Mouse (Mus musculus) adrenal gland, postnatal 36 days (tissue): ENCODE measurements at regions not wholly inside any gene's neighbourhood (a gene's known extent, or its start where the extent isn't known, plus 50 kb on each side); places are given as distances from the start of the nearest gene placed in this dataset.
"Not testable (repeated sequence)": the region's sequence is repeated elsewhere in the genome, so short reads cannot be mapped to it uniquely, and the experiment has no call there.

Experiments
- DNase-seq, 2 experiments: peaks; one replicate each; pipeline ENCODE4 v3.0.0; 2021; ENCODE audit warnings: mixed read lengths in 1 of 2

DNA sequence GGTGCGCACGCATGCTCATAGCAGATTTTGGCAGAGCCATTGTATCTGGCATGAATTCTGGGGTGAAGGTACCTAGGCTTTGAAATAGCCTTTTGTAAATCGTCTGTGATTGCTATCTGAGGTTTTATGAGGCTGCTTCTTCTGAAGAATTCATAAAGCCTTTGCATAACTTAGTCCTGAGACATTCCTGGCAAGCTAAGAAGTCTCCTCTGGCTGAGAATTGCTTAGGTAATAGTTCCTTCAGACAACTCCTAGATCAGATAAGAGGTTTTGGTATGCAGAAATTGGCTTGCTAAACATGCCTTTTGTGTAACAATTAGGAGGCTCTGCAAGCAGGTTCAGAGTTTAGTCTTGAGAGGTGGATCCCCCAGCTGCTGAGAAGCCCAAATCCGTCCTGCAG is 82.7 kb downstream of the Pmp22 start:
- no peak for DNase-seq

GRCm38 (mm10) chr11:63213043-63213442 is 84.3 kb downstream of the Pmp22 start:
- peak; percentile 81 to 86 for DNase-seq

DNA sequence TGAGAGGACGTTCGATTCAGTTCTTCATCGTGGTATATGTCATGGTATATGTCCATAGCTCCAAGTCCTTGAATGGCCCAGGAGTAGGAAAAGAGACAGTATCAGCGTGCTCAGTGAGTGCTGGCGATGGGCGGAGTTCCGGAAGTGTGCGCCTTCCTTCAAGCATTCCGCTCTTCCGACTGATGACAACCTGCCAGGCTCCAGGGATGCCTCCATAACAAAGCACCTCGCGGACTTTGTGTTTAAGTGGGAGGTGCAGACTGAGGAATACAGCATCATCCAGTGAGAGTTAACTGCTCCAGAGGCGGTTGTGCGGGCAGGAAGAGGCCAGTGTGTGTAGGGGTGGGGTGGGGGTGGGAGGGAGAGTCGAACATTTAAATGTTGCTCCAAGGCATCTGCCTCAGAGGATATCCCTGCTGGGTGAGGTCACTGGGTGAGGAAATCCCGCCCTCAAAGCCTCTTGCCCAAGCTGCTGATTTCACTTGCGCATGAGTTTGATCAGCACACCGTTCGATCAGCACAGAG is 85.2 kb downstream of the Pmp22 start:
- no peak for DNase-seq

GRCm38 (mm10) chr11:63215993-63216392 is 87.2 kb downstream of the Pmp22 start:
- DNase-seq, result no peak

DNA sequence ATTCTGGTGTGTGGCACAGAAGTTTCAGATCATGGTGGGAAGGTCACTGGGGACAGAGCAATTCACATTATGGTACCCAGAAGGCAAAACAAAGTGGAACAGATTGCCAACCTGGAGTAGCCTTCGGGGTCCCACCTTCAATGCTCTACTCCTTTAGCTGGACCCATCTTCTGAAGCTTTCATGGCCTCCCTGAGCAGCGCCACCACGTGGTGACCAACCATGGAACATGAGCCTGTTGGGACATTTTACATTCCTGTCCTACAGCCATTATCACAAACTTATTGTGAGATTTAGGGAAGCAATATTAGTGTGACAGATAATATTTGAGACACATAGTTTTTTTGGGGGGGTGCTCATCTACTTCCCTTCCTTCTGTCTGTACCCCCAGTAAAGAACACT is 88.3 kb downstream of the Pmp22 start:
- no peak for DNase-seq

GRCm38 (mm10) chr11:63226471-63226870 is 97.7 kb downstream of the Pmp22 start:
- no peak for DNase-seq

- no peak for DNase-seq
These were observed 102.0 kb downstream of the Pmp22 start for GRCm38 (mm10) chr11:63230786-63231185.

GRCm38 (mm10) chr11:63233172-63233966 is 104.6 kb downstream of the Pmp22 start:
- DNase-seq, result no peak

DNA sequence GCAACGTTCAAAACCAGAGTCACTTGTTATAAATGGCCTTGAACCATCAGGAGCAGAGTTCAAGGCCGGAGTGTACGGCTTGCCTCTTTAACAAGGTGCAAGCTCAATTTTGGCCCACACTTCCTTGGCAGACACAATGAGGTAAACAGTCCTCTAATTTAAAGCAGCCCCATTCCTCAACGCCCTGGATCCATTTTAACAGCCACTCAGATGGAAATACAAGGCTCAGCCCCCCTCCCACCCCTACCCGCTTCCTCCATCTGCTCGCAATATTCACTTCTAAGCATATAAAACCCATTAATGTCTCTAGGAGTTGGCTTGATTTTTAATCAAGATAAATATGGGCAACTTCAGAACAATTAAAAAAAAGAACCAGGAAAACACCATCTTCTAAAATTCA is 105.7 kb downstream of the Pmp22 start:
- DNase-seq, result no peak

GRCm38 (mm10) chr11:63238655-63239054 is 109.9 kb downstream of the Pmp22 start:
- DNase-seq, result no peak

DNA sequence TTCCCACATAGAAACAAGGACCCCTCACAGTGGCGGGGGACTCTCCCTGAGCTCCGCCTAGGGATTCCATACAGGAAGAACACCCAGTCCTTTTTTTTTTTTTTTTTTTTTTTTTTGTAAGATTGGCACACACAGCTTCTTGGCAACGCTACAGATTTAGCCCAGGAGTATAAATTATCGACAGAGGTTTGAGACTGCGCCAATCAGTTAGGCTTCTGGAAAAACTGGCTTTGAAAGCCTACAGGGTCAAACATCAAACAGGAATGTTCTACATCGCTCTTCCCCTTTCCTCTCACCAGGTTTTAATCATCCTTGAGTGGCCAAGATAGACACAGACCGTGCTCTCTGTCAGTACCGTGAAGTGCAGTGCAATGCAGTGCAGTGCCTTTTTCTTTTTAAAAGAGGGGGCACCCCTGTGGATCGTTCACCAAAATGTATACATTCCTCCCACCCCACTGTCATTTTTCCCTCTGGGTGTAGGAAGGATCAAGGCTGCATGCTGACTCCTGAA is 115.2 kb downstream of the Pmp22 start:
- peak in 1 of 2 experiments; percentile 23 for DNase-seq

GRCm38 (mm10) chr11:63245041-63245440 is 116.3 kb downstream of the Pmp22 start:
- no peak for DNase-seq

GRCm38 (mm10) chr11:63246052-63246661 is 117.4 kb downstream of the Pmp22 start:
- DNase-seq, result no peak

DNA sequence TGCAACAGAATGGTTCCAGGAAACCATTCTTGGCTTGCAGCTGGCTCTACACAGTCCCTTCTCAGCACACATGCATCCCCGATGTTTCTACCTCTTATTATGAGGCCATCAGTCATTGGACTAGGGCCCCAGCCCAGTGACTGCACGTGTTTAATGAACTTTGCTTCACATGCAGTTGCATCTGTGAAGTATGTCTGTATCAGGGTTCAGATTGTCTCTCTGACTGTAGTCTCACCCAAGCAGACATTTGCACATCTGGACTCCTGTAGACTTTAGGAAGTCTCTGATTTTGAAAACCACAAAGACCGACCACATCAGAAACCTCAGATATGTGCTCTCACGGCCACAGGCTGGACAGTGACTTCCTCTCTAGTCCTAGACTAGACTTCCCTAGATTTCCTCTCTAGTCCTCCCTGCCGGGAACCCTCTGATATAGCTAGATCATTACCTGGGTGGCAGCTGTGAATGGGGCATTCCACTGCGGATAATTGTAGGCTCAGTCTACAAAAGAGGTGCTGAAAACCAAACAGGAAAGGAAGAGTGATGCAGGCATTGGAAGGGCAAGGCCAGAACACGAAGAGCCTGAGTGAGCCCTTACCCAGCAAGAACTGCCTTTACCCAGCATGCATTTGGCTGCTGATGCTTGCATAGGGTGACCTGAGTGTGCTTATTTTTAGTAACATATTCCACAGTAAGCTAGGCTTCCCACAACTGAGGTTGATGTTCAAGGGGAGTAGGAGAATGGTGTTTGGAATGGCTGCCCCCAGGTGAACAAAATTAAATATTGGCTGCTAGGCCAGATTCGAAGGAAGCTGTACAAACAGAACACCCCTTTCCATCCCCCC is 123.5 kb downstream of the Pmp22 start:
- no peak for DNase-seq

DNA sequence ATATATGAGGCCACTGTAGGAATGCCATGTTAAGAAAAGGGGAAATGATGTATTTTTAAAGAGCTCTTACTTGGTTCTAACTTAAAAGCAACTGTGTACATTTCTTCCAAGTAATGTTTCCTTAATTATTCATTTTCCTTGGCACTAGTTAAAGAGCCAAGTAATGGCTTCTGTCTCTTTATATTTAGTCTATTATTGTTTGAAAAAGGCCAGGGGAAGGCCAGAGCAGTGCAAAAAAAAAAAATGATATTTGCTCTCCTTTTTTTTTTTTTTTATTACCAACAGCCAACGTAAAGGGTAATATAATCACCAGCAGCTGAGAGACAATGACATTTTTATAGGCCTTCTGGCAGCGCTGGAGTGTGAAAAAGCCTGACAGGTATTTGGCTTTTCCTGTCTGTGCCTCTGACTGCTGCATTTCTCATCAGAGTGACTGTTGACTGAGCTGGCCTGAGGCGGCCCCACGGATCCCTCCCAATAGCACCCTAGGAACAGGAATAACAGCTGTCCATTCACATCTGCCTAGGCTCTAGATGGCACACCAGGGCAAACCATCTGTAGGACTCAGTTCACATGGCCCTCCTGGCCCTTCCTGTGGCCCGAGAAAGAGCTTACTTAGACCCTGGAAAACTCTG is 124.3 kb downstream of the Pmp22 start:
- DNase-seq, result no peak

GRCm38 (mm10) chr11:63264432-63265061 is 135.8 kb downstream of the Pmp22 start:
- DNase-seq, result peak; percentile 22 to 40

DNA sequence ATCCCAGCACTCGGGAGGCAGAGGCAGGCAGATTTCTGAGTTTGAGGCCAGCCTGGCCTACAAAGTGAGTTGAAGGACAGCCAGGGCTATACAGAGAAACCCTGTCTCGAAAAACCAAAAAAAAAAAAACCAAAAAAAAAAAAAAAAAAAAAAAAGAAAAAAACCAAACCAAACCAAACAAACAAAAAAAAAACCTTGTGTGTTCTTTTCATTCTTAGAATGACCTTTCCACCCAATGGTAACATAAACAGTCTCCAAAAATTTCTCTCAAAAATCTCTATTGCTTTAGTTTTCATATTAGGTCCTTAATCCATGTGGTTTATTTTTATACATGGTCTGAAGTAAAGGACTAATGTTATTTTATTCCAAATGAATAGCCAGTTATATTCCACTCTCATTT is 137.5 kb downstream of the Pmp22 start:
- DNase-seq, result not testable (repeated sequence)

DNA sequence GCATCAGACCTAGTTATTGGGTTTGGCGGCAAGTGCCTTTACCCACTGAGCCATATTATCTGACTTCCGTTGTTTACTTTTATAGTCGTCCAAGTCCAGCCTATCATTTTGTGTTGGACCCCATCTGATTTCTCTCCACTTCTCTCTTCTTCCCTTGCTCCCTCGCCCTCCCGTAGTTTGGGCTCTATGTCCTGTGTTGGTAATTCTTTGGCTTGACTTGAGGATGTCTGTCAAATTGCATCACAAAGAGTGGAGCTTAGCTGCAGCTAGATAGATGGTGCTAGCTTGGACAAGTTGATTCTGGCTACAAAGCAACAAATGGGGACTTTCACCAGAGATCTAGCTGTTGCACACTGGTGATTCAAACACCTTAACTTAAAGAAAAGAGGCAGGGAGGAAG is 147.9 kb downstream of the Pmp22 start:
- DNase-seq, result no peak

GRCm38 (mm10) chr11:63281839-63282238 is 153.1 kb downstream of the Pmp22 start:
- DNase-seq, result no peak

GRCm38 (mm10) chr11:63282541-63282940 is 153.8 kb downstream of the Pmp22 start:
- no peak for DNase-seq

- DNase-seq, result no peak
These were observed 157.2 kb downstream of the Pmp22 start for GRCm38 (mm10) chr11:63286026-63286425.
